Mouse (Mus musculus) myocyte (in vitro differentiated cells): ENCODE results near the gene Pdcd4.

Source experiments
- CEBPB ChIP-seq: IDR thresholded peaks from 2 replicates; pipeline ENCODE4 v1.6.1; 2011; ENCODE audit warnings: mild to moderate bottlenecking, moderate library complexity; ENCODE audit not compliant: poor library complexity, insufficient read depth, severe bottlenecking
- MYOG ChIP-seq, 3 experiments: IDR thresholded peaks; one replicate each; pipeline ENCODE4 v1.6.1; 2011; ENCODE audit warnings: control low read depth in 2 of 3, low read depth in 2 of 3, mild to moderate bottlenecking in 2 of 3; ENCODE audit not compliant: insufficient read length in 2 of 3, control insufficient read depth in 1 of 3, insufficient read depth in 1 of 3
- POLR2A ChIP-seq: IDR thresholded peaks from one replicate; pipeline ENCODE4 v1.6.1; 2011; ENCODE audit warnings: low read depth, mild to moderate bottlenecking, control low read depth, moderate library complexity; ENCODE audit not compliant: insufficient read length
- TCF3 ChIP-seq: IDR thresholded peaks from one replicate; pipeline ENCODE4 v1.6.1; 2011; ENCODE audit warnings: low read depth, control low read depth; ENCODE audit not compliant: insufficient read length
- USF1 ChIP-seq: IDR thresholded peaks from one replicate; pipeline ENCODE4 v1.6.1; 2011; ENCODE audit warnings: low read depth, mild to moderate bottlenecking, control low read depth, moderate library complexity

DNA sequence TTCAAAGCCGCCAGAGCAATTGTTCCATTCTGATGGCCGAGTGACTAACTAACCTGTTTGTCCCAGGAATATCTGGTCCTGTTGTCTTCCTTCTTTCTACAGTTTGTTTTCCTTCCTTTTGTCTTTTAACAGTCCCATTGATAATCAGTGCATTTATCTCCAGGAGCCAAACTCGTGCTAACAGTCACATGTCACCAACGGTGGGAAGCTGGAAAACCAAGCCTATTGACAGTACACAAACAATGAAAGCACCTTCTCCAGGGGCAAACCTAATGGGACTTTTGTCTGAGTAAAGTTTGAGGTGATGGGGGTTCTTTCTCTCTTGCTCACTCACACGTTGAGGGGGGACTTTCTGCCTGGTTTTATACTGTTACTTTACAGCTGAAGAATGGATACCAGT, 1.8 kb upstream of the Pdcd4 start:
- TF ChIP-seq USF1 (no peak), POLR2A (no peak), TCF3 (no peak), CEBPB (no peak), MYOG (IDR thresholded peaks at IDR 0.05; ENCODE audit: control insufficient read depth in 1 of 3, insufficient read depth in 1 of 3, insufficient read length in 2 of 3, low read depth in 2 of 3) (no peak)
